Mouse (Mus musculus): Measurements from ENCODE around the gene Rac1. TPM values are rescaled to one million over a fixed set of nuclear protein-coding genes. Genes with fewer than 3 reads are reported as not detected.

Rac1 gene
- total RNA-seq, 1 experiment, result 122 TPM

DNA sequence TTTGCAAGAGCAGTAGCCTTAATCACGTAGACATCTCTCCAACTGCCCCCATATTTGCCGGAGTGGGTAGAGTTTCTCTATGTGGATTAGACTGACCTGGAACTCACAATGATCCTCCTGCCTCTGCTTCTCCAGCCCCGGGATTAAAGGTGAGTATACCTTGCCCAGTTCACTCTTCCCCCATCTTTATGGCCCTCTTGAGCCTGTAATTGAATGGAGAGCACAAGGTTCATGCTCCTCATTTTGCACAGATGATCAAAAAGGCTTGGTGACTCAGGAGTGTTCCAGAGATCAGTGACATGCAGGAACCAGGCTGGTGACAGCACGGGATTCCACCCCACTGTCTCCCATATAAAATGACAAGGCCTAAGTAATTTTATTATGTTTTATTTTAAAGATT lies 7.1 kb upstream of the Rac1 start:
- in situ Hi-C loops (cut with MboI; ENCODE audit: low sequenced_read_pairs in 2 of 2, unreplicated experiment in 2 of 2), result no loop called here
- no peak overlapping the region for H3K27ac ChIP-seq (ENCODE audit: insufficient read depth, low read depth, low read length, poor library complexity, severe bottlenecking)
- TF ChIP-seq CHD2 (IDR thresholded peaks at IDR 0.05; ENCODE audit: low read depth, low read length) (no peak), MAFK (IDR thresholded peaks at IDR 0.05; ENCODE audit: insufficient read depth, low read depth, low read length) (no peak), ZNF384 (IDR thresholded peaks at IDR 0.05; ENCODE audit: low read depth, low read length) (no peak), HCFC1 (IDR thresholded peaks at IDR 0.05; ENCODE audit: borderline replicate concordance, insufficient read depth, low read length) (no peak), ZC3H11A (IDR thresholded peaks at IDR 0.05; ENCODE audit: borderline replicate concordance, low read depth, low read length) (no peak)
- no peak overlapping the region for H3K4me3 ChIP-seq (ENCODE audit: insufficient read depth in 1 of 2, low read depth in 1 of 2, low read length in 2 of 2, poor library complexity in 1 of 2, severe bottlenecking in 1 of 2)
- no peaks in the 10 kb centered on the region; a peak in 1 of 4 replicates for H3K4me1 ChIP-seq (ENCODE audit: control insufficient read depth in 2 of 2, insufficient read depth in 2 of 2, low read length in 2 of 2, poor library complexity in 1 of 2)
- H3K9me3 ChIP-seq (ENCODE audit: control insufficient read depth, insufficient read depth, low read depth, low read length), result no peaks in the 10 kb centered on the region
- H3K9ac ChIP-seq (ENCODE audit: insufficient read depth, low read depth, low read length, poor library complexity, severe bottlenecking), result no peak overlapping the region
- H3K36me3 ChIP-seq (ENCODE audit: control insufficient read depth, insufficient read depth, low read length, poor library complexity, severe bottlenecking), result no peaks in the 10 kb centered on the region
- no peak for DNase-seq (ENCODE audit: low read depth, low spot score)

DNA sequence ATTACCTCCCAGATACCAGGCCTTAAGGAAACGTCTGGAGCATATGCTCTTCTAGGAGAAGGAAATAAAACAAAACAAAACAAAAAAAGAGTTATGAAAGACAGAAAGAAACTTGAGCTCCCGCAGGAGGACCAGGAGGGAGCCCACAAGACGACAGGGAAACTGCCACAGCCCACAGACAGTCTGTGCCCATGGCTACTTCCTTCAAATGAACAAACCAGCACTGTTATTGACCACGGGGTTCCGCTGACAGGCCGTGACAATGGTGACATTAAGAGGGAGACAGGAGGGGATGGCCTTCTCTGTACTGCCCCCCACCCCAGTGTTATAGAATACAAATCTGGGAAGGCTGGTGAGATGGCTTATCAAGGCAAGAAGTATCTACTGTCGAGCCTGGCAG lies 2.9 kb upstream of the Rac1 start:
- Histone ChIP-seq H3K9me3 (ENCODE audit: control insufficient read depth, insufficient read depth, low read depth, low read length) (no peaks in the 10 kb centered on the region), H3K4me3 (ENCODE audit: insufficient read depth in 1 of 2, low read depth in 1 of 2, low read length in 2 of 2, poor library complexity in 1 of 2, severe bottlenecking in 1 of 2) (no peak overlapping the region), H3K36me3 (ENCODE audit: control insufficient read depth, insufficient read depth, low read length, poor library complexity, severe bottlenecking) (no peaks in the 10 kb centered on the region), H3K27ac (ENCODE audit: insufficient read depth, low read depth, low read length, poor library complexity, severe bottlenecking) (no peak overlapping the region), H3K9ac (ENCODE audit: insufficient read depth, low read depth, low read length, poor library complexity, severe bottlenecking) (no peak overlapping the region), H3K4me1 (ENCODE audit: control insufficient read depth in 2 of 2, insufficient read depth in 2 of 2, low read length in 2 of 2, poor library complexity in 1 of 2) (0 out of 4 replicates have a peak, but pooled peaks cover 0 to 4% of the 10 kb centered on the region in 2 experiments)
- in situ Hi-C loops (cut with MboI; ENCODE audit: low sequenced_read_pairs in 2 of 2, unreplicated experiment in 2 of 2), result no loop called here
- TF ChIP-seq ZC3H11A (IDR thresholded peaks at IDR 0.05; ENCODE audit: borderline replicate concordance, low read depth, low read length) (no peak), HCFC1 (IDR thresholded peaks at IDR 0.05; ENCODE audit: borderline replicate concordance, insufficient read depth, low read length) (no peak), MAFK (IDR thresholded peaks at IDR 0.05; ENCODE audit: insufficient read depth, low read depth, low read length) (no peak), CHD2 (IDR thresholded peaks at IDR 0.05; ENCODE audit: low read depth, low read length) (no peak), ZNF384 (IDR thresholded peaks at IDR 0.05; ENCODE audit: low read depth, low read length) (no peak)
- DNase-seq (ENCODE audit: low read depth, low spot score), result no peak

DNA sequence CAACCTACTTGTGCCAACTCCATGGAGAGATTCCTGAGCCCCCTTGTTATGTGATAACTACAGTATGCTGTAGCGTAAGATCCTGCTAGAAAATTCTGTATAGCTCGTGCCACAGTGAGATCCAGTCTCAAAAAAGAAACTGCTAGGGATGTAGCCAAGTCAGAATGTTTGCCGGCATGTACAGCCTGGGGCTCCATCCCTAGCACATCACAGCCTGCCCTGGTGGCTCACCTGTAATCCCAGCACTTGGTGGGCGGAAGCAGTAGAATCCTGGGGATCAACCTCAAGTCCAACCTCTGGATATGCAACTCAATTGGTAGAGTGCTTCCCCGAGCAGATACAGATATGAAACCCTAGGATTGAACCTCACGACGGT lies 460 bp upstream of the Rac1 start:
- no peaks in the 10 kb centered on the region for H3K9me3 ChIP-seq (ENCODE audit: control insufficient read depth, insufficient read depth, low read depth, low read length)
- H3K4me3 ChIP-seq (ENCODE audit: insufficient read depth in 1 of 2, low read depth in 1 of 2, low read length in 2 of 2, poor library complexity in 1 of 2, severe bottlenecking in 1 of 2), result peak overlapping the region; percentile 81 to 82
- in situ Hi-C loops (cut with MboI; ENCODE audit: low sequenced_read_pairs in 2 of 2, unreplicated experiment in 2 of 2), result no loop called here
- H3K4me1 ChIP-seq (ENCODE audit: control insufficient read depth in 2 of 2, insufficient read depth in 2 of 2, low read length in 2 of 2, poor library complexity in 1 of 2), result peaks cover 0 to 8% of the 10 kb centered on the region in 2 experiments; a peak in 1 of 4 replicates
- no peak for DNase-seq (ENCODE audit: low read depth, low spot score)
- H3K9ac ChIP-seq (ENCODE audit: insufficient read depth, low read depth, low read length, poor library complexity, severe bottlenecking), result peak overlapping the region; percentile 89
- no peaks in the 10 kb centered on the region; the same call in 1 of the 2 replicates for H3K36me3 ChIP-seq (ENCODE audit: control insufficient read depth, insufficient read depth, low read length, poor library complexity, severe bottlenecking)
- TF ChIP-seq ZC3H11A (IDR thresholded peaks at IDR 0.05; ENCODE audit: borderline replicate concordance, low read depth, low read length) (no peak), MAFK (IDR thresholded peaks at IDR 0.05; ENCODE audit: insufficient read depth, low read depth, low read length) (no peak), CHD2 (IDR thresholded peaks at IDR 0.05; ENCODE audit: low read depth, low read length) (no peak), HCFC1 (IDR thresholded peaks at IDR 0.05; ENCODE audit: borderline replicate concordance, insufficient read depth, low read length) (no peak), ZNF384 (IDR thresholded peaks at IDR 0.05; ENCODE audit: low read depth, low read length) (no peak)
- H3K27ac ChIP-seq (ENCODE audit: insufficient read depth, low read depth, low read length, poor library complexity, severe bottlenecking), result peak overlapping the region; percentile 75

DNA sequence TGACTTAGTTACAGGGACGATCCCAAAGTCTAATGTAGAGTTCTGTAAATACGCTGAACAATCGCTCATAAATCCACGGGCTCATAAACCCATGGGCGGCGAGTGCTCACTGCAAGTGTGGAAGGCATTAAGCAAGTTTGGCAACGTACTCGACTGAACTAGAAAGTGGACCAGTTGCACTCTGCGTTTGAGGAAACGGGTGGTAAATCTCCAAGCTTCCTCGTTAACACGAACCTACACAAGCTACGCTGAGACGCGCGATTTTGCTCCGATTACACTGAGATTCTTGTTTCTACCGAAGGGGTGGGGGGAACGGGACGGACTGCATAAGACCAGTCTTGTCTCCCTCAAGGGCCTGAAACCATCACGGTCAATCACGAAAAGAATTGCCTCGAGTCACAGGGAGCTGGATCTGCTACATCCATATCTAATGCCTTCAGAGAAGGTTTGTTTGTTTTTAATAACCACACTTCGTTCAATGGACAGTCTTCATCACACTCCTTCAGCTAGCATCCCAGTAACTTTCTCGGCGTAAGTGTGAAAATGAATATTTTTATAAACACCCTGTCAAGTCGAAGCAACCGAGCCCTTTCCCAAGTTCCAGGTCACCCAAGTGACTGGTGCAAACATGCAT lies 1.0 kb downstream of the Rac1 start:
- in situ Hi-C loops (cut with MboI; ENCODE audit: low sequenced_read_pairs in 2 of 2, unreplicated experiment in 2 of 2), result no loop called here
- no peaks in the 10 kb centered on the region for H3K9me3 ChIP-seq (ENCODE audit: control insufficient read depth, insufficient read depth, low read depth, low read length)
- DNase-seq (ENCODE audit: low read depth, low spot score), result no peak

More for the DNA sequence above, 1.0 kb downstream of the Rac1 start:
- H3K9ac ChIP-seq (ENCODE audit: insufficient read depth, low read depth, low read length, poor library complexity, severe bottlenecking), result peak overlapping the region; percentile 89
- peak overlapping the region; percentile 81 to 82 for H3K4me3 ChIP-seq (ENCODE audit: insufficient read depth in 1 of 2, low read depth in 1 of 2, low read length in 2 of 2, poor library complexity in 1 of 2, severe bottlenecking in 1 of 2)
- TF ChIP-seq ZNF384 (IDR thresholded peaks at IDR 0.05; ENCODE audit: low read depth, low read length), result no peak
- TF ChIP-seq MAFK (IDR thresholded peaks at IDR 0.05; ENCODE audit: insufficient read depth, low read depth, low read length), result no peak
- TF ChIP-seq HCFC1 (IDR thresholded peaks at IDR 0.05; ENCODE audit: borderline replicate concordance, insufficient read depth, low read length), result no peak
- TF ChIP-seq CHD2 (IDR thresholded peaks at IDR 0.05; ENCODE audit: low read depth, low read length), result no peak
- no peak for TF ChIP-seq ZC3H11A (IDR thresholded peaks at IDR 0.05; ENCODE audit: borderline replicate concordance, low read depth, low read length)
- H3K4me1 ChIP-seq (ENCODE audit: control insufficient read depth in 2 of 2, insufficient read depth in 2 of 2, low read length in 2 of 2, poor library complexity in 1 of 2), result peaks cover 0 to 8% of the 10 kb centered on the region in 2 experiments; a peak in 1 of 4 replicates
- H3K36me3 ChIP-seq (ENCODE audit: control insufficient read depth, insufficient read depth, low read length, poor library complexity, severe bottlenecking), result no peaks in the 10 kb centered on the region; the same call in 1 of the 2 replicates
- no peak overlapping the region for H3K27ac ChIP-seq (ENCODE audit: insufficient read depth, low read depth, low read length, poor library complexity, severe bottlenecking)

Measured in ES-E14 (cell line).